ENCODE assay signal across 8 mouse cellular contexts in genomic region chr8:120678447-120678846, GRCm38 (mm10). TPM values are rescaled to one million over a fixed set of nuclear protein-coding genes. Genes with fewer than 3 reads are reported as not detected.
DNase-seq lines count a peak whose midpoint lies in the region; ATAC-seq and TF ChIP-seq lines count a peak whose summit lies in the region.

No protein-coding gene starts in this region.

- ATAC-seq in G1E (ENCODE audit: extremely low read depth, insufficient number of reproducible peaks, low FRiP score, poor library complexity, severe bottlenecking) = no peak
- 0 out of 2 replicates have a peak, but pooled peaks have one; percentile 43 for ATAC-seq in cerebellum, adult (ENCODE audit: insufficient number of reproducible peaks, low FRiP score, low TSS enrichment)
- ATAC-seq in forebrain, embryonic 15.5 days (replicated peaks) = peak; percentile 53
- ATAC-seq in hematopoietic stem cell, adult 5-6 weeks (replicated peaks in 1 of 2; ENCODE audit: insufficient read depth in 1 of 2, low FRiP score in 2 of 2, low TSS enrichment in 1 of 2, low read depth in 1 of 2, poor library complexity in 2 of 2, severe bottlenecking in 2 of 2) = peak; percentile 63 to 70; a peak in 2 of 4 replicates

- no peak overlapping the region for H3K4me2 ChIP-seq in forebrain, embryonic 15.5 days (replicated peaks)

- TF ChIP-seq CTCF in G1E (IDR thresholded peaks at IDR 0.05; ENCODE audit: low read depth, low read length) = peak; percentile 62
- peak; percentile 96 for TF ChIP-seq CTCF in layer of hippocampus, adult 2 months (conservative IDR thresholded peaks at IDR 0.05)
- TF ChIP-seq CTCF in lung, adult 2 months (IDR thresholded peaks at IDR 0.05; ENCODE audit: insufficient read depth, low read length) = peak; percentile 84
- peak; percentile 89 for TF ChIP-seq CTCF in thymus, adult 2 months (IDR thresholded peaks at IDR 0.05; ENCODE audit: borderline replicate concordance, control insufficient read depth, extremely low read depth, insufficient read depth, low read length, poor library complexity)

- H3K4me3 ChIP-seq in G1E (ENCODE audit: low read depth, low read length) = no peak overlapping the region
- no peak overlapping the region for H3K4me3 ChIP-seq in forebrain, embryonic 15.5 days
- no peak overlapping the region for H3K4me3 ChIP-seq in layer of hippocampus, adult 2 months
- H3K4me3 ChIP-seq in lung, adult 2 months (replicated peaks; ENCODE audit: extremely low read depth, low read depth, low read length) = no peak overlapping the region
- H3K4me3 ChIP-seq in thymus, adult 2 months (ENCODE audit: control insufficient read depth, insufficient read depth, low read length) = no peak overlapping the region

- WGBS in forebrain, embryonic 15.5 days = 12% methylated on average over 10 of the region's 10 CpGs
- WGBS in lung, adult 2 months = 13% methylated on average over 10 of the region's 10 CpGs
- 15% methylated on average over 10 of the region's 10 CpGs for WGBS in thymus, adult 2 months

- DNase-seq in G1E (ENCODE audit: low spot score) = peak; percentile 49
- peak; percentile 75 to 89 for DNase-seq in layer of hippocampus, adult 2 months (ENCODE audit: low spot score in 2 of 2)
- DNase-seq in lung, adult 2 months = peak; percentile 83
- DNase-seq in ovary, postnatal 10 days (ENCODE audit: low spot score) = peak; percentile 74
- peak; percentile 86 for DNase-seq in thymus, adult 2 months

- no peak for TF ChIP-seq POLR2A in lung, adult 2 months (IDR thresholded peaks at IDR 0.05; ENCODE audit: borderline replicate concordance, extremely low read depth, low read depth, low read length)
- no peak for TF ChIP-seq POLR2A in thymus, adult 2 months (IDR thresholded peaks at IDR 0.05; ENCODE audit: control insufficient read depth, extremely low read depth, insufficient read depth, low read length, poor library complexity)

- peaks cover 22% of the 10 kb centered on the region for H3K4me1 ChIP-seq in G1E (ENCODE audit: insufficient read depth, low read depth, low read length)
- no peaks in the 10 kb centered on the region for H3K4me1 ChIP-seq in forebrain, embryonic 15.5 days
- no peaks in the 10 kb centered on the region for H3K4me1 ChIP-seq in lung, adult 2 months (ENCODE audit: control insufficient read depth, insufficient read depth, low read length)
- H3K4me1 ChIP-seq in thymus, adult 2 months (replicated peaks; ENCODE audit: control insufficient read depth, insufficient read depth, low read length) = no peaks in the 10 kb centered on the region

- no peak overlapping the region for H3K9ac ChIP-seq in forebrain, embryonic 15.5 days (replicated peaks)

- H3K27me3 ChIP-seq in G1E (ENCODE audit: insufficient read depth, low read length) = peaks cover 3% of the 10 kb centered on the region; the same call in 1 of the 2 replicates
- no peaks in the 10 kb centered on the region for H3K27me3 ChIP-seq in forebrain, embryonic 15.5 days
- no peaks in the 10 kb centered on the region for H3K27me3 ChIP-seq in thymus, adult 2 months (ENCODE audit: control insufficient read depth, insufficient read depth, low read length)

- no peaks in the 10 kb centered on the region for H3K9me3 ChIP-seq in G1E (replicated peaks)
- H3K9me3 ChIP-seq in forebrain, embryonic 15.5 days = no peaks in the 10 kb centered on the region

- no peak overlapping the region for H3K27ac ChIP-seq in forebrain, embryonic 15.5 days (replicated peaks)
- no peak overlapping the region for H3K27ac ChIP-seq in layer of hippocampus, adult 2 months
- no peak overlapping the region for H3K27ac ChIP-seq in thymus, adult 2 months (ENCODE audit: control insufficient read depth, insufficient read depth, low read length)

- peaks cover 30% of the 10 kb centered on the region for H3K36me3 ChIP-seq in G1E (replicated peaks)
- H3K36me3 ChIP-seq in forebrain, embryonic 15.5 days = peaks cover 9% of the 10 kb centered on the region
- peaks cover 9% of the 10 kb centered on the region for H3K36me3 ChIP-seq in thymus, adult 2 months (ENCODE audit: control insufficient read depth, insufficient read depth, low read length)

RNA-seq across cellular contexts. Expression of gene Emc8, which starts 10.1 kb away (rescaled TPM):
- total RNA-seq in G1E (2014; fragmentation: Nextera tagmentation) (12.3 and 18.7 TPM in 2 replicates), G1E (2017) (40.9 and 41.6 TPM in 2 replicates)
- polyA plus RNA-seq in G1E (2012) = 89.7 and 117 TPM in 2 replicates
- polyA plus RNA-seq in forebrain, embryonic 15.5 days (2015; fragmentation: Nextera tagmentation; extraction: Ambion mirVana) = 168 and 178 TPM in 2 replicates
- total RNA-seq in hematopoietic stem cell, adult 5-6 weeks (2017) = 34.8 and 40.2 TPM in 2 replicates
- 10 to 100 TPM; 74.1 to 85.4 TPM for total RNA-seq in layer of hippocampus, adult 2 months (2021)
- 56.8 and 71.2 TPM in 2 replicates for polyA plus RNA-seq in lung, adult 2 months (2012; rRNA removed)
- 174 and 175 TPM in 2 replicates for polyA plus RNA-seq in thymus, adult 2 months (2012; rRNA removed)

RNA-seq across cellular contexts. Expression of gene Cox4i1, which starts 10.4 kb away (rescaled TPM):
- 248 and 277 TPM in 2 replicates for total RNA-seq in G1E (2014; fragmentation: Nextera tagmentation)
- 542 and 638 TPM in 2 replicates for total RNA-seq in G1E (2017)
- polyA plus RNA-seq in G1E (2012) = 180 and 328 TPM in 2 replicates
- polyA plus RNA-seq in forebrain, embryonic 15.5 days (2015; fragmentation: Nextera tagmentation; extraction: Ambion mirVana) = 971 and 990 TPM in 2 replicates
- 291 and 395 TPM in 2 replicates for total RNA-seq in hematopoietic stem cell, adult 5-6 weeks (2017)
- total RNA-seq in layer of hippocampus, adult 2 months (2021) = 1,000 to 10,000 TPM in 1 of 2 experiments, 100 to 1,000 TPM in 1; 991 to 1,040 TPM
- polyA plus RNA-seq in lung, adult 2 months (2012; rRNA removed) = 606 and 728 TPM in 2 replicates
- polyA plus RNA-seq in thymus, adult 2 months (2012; rRNA removed) = 842 and 1,074 TPM in 2 replicates

RNA-seq across cellular contexts. Expression of gene Gm27021, which starts 10.6 kb away (rescaled TPM):
- total RNA-seq in G1E (2014; fragmentation: Nextera tagmentation) (not detected in 2 replicates), G1E (2017) (not detected in 2 replicates)
- 0.77 and 1.2 TPM in 2 replicates for polyA plus RNA-seq in G1E (2012)
- 6.6 and 7.3 TPM in 2 replicates for polyA plus RNA-seq in forebrain, embryonic 15.5 days (2015; fragmentation: Nextera tagmentation; extraction: Ambion mirVana)
- not detected in 2 replicates for total RNA-seq in hematopoietic stem cell, adult 5-6 weeks (2017)
- under 1 TPM in 1 of 2 experiments, not detected in 1; 0.69 TPM for total RNA-seq in layer of hippocampus, adult 2 months (2021)
- polyA plus RNA-seq in lung, adult 2 months (2012; rRNA removed) = 0.92 and 1.3 TPM in 2 replicates
- polyA plus RNA-seq in thymus, adult 2 months (2012; rRNA removed) = 1.6 and 4.0 TPM in 2 replicates

RNA-seq across cellular contexts. Expression of gene 1190005I06Rik, which starts 31.0 kb away (rescaled TPM):
- not detected in 2 replicates for total RNA-seq in G1E (2014; fragmentation: Nextera tagmentation)
- 0.71 TPM in 1 of 2 replicates, not detected in the other for total RNA-seq in G1E (2017)
- 0.10 and 0.26 TPM in 2 replicates for polyA plus RNA-seq in G1E (2012)
- 8.3 and 11.3 TPM in 2 replicates for polyA plus RNA-seq in forebrain, embryonic 15.5 days (2015; fragmentation: Nextera tagmentation; extraction: Ambion mirVana)
- 1.6 TPM in 1 of 2 replicates, not detected in the other for total RNA-seq in hematopoietic stem cell, adult 5-6 weeks (2017)
- 10 to 100 TPM; 14.0 to 15.6 TPM for total RNA-seq in layer of hippocampus, adult 2 months (2021)
- polyA plus RNA-seq in lung, adult 2 months (2012; rRNA removed) = 2.4 and 6.2 TPM in 2 replicates
- 5.6 and 6.1 TPM in 2 replicates for polyA plus RNA-seq in thymus, adult 2 months (2012; rRNA removed)

RNA-seq across cellular contexts. Expression of gene Irf8, which starts 57.7 kb away (rescaled TPM):
- not detected in 2 replicates for total RNA-seq in G1E (2014; fragmentation: Nextera tagmentation)
- 0.05 TPM in 1 of 2 replicates, not detected in the other for total RNA-seq in G1E (2017)
- 0.07 TPM in 2 replicates for polyA plus RNA-seq in G1E (2012)
- polyA plus RNA-seq in forebrain, embryonic 15.5 days (2015; fragmentation: Nextera tagmentation; extraction: Ambion mirVana) = 4.0 and 4.8 TPM in 2 replicates
- 18.7 and 31.0 TPM in 2 replicates for total RNA-seq in hematopoietic stem cell, adult 5-6 weeks (2017)
- total RNA-seq in layer of hippocampus, adult 2 months (2021) = 1 to 10 TPM; 4.7 to 5.2 TPM
- 38.6 and 44.7 TPM in 2 replicates for polyA plus RNA-seq in lung, adult 2 months (2012; rRNA removed)
- polyA plus RNA-seq in thymus, adult 2 months (2012; rRNA removed) = 105 and 109 TPM in 2 replicates
